Mouse (Mus musculus) cerebellum, postnatal 4 days (tissue): ENCODE results near the gene Mettl17.

Experiments used
- DNase-seq, 2 experiments: peaks; one replicate each; pipeline ENCODE4 v3.0.0; 2022; ENCODE audit warnings: low spot score in 2 of 2, mixed read lengths in 1 of 2

Gene Mettl17

DNA sequence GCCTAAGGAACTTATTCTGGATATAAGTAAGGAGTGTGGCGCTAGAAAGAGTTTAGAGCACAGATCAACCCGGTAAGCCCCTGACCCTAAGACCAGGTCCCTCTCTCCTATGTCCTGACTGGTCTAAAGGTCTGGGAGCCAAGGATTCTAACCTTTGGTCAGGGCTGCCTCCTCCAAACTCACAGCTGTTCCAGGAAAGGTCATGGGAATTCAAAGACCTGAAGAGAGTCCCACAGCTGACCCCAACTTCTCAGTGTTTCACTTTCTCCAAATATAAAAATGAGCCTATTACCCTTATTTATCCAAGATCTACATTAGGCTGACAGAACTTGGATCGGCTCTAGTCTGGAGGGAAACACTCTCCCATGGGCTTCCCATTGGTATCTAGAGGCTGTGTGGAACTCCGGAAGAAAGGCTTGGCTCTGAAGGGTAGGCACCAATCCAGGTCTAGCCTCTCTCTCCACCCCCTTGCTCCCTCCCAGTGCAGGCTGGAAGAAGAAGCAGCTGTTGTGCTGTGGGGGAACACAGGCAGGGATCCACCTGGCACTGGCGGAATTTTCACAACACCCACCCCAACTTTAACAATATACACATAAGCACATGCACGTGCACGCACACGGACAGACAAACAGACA lies 44.8 kb downstream of the Mettl17 start:
- DNase-seq: no peak

DNA sequence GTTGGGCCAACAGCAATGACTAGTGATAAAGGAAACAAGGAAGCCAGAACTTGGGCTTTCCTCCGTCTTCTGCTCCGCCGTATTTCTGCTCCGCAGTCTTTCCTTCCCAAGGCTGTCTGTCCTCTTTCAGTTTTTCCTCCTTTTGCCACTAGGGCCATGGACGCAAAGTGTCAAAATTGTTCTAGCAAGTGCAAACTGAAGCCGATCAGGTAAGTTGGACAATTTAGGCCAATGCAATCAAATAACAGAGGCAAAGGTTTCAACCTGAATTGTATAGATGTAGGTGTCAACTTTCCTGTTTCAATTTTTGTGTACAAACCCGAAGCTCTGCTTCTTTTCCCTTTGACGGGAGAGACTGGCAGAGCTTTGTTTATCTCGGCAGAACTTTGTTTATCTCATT lies 45.3 kb downstream of the Mettl17 start:
- DNase-seq: no peak

- DNase-seq: peak in 1 of 2 experiments; percentile 59
These were observed 46.2 kb downstream of the Mettl17 start for GRCm38 (mm10) chr14:51930824-51931223.

DNA sequence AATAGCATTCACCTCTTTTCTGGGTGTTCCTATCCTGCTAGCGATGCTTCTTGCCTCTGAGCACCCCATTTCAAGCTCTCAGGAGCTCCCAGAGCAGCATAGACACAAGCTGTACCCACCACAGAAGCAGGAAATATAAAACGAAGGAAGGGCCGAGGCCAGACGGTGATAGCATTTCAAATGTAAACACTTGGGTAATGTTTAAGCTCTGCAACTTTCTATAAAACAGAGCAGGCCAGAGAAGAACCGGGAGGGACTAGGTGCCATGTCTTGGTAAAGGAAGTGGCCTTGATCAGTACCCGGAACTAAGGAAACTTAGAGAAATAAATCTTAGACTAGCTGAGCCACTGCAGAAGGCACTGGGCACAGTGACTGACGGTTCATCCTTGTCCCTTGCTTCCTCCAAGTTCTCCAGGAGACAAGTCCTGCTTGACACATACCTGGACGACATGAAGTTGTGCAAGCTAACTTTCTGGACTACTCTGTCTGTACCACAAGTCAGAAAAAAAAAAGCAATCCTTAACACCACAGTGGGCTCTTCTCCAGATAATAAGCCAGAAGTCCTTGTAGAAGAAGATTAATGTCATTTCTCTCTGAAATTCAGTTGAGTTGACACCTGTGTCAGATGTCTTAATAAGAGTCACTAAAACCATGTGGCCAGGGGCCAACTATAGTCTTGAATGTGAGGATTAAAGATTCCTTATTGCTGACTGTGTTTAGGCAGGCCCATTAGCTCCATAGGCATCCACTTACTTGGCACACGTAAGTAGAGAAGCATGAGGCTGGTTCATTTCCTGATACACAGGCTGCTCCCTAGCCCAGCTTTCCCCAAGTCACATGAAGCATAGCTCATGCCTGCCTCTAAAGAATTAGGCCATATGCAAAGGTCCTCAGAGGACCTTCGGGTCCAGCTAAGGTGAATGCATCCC lies 47.7 kb downstream of the Mettl17 start:
- DNase-seq: no peak

GRCm38 (mm10) chr14:51939005-51939404 lies 54.4 kb downstream of the Mettl17 start:
- no peak for DNase-seq

GRCm38 (mm10) chr14:51940944-51941560 lies 56.4 kb downstream of the Mettl17 start:
- DNase-seq: no peak

DNA sequence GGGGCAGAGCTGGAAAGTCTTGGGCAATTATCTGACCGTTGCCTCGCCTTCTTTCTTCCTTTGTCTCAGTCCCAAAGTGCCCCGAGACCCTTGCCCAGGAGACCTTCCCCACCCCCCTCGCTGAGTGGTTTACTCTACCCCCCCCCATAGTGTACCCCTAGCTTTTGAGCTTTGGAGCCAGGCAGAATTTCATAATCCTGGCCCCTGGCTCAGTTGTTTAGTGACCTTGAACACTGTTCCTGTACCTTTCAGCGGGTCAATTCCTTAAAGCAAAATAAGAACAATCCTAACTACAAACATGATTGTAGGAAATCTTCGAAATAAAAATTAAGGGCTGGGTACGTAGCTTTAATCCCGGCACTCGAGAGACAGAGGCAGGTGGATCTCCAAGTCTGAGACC lies 56.9 kb downstream of the Mettl17 start:
- DNase-seq: no peak

DNA sequence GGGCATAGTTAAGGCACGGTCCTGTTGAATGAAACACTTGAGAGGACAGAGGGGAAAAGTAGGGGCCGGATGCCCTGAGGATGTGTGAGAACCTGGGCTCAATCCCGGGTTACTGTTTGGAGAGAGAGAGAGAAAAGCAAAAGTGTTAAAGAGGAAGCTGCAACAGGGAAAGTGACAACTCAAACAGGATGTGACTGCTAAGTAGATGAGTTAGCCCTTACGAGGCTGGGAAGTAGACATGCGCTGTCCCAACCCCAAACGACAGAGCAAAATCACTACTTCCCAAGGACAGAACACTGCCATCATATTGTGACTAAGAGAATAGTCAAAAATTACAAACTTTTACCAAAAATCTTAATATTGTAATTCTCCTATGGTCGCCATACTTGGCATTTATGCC lies 57.6 kb downstream of the Mettl17 start:
- no peak for DNase-seq
